Mouse (Mus musculus): Measurements from ENCODE around the gene Hmx1. TPM values are rescaled to one million over a fixed set of nuclear protein-coding genes. Genes with fewer than 3 reads are reported as not detected.
A peak's percentile ranks its signal among the peaks of the same experiment; 100 is the strongest.

Gene Hmx1
- polyA plus RNA-seq (2012; rRNA removed) = not detected in 2 replicates

- no peak for DNase-seq (ENCODE audit: low read depth, low spot score)
- WGBS = 2% methylated on average over 62 of the region's 71 CpGs
Observed at GRCm38 (mm10) chr5:35388491-35389111, at the start of gene Hmx1. Gene Hmx1 (plus strand): TSS chr5:35389108.

GRCm38 (mm10) chr5:35345084-35345483 lies 43.8 kb upstream of the Hmx1 start:
- 61% methylated on average over 3 of the region's 3 CpGs for WGBS
- no peak for DNase-seq (ENCODE audit: low read depth, low spot score)

GRCm38 (mm10) chr5:35348794-35349193 lies 40.1 kb upstream of the Hmx1 start:
- no peak for DNase-seq (ENCODE audit: low read depth, low spot score)
- 16% methylated on average over 3 of the region's 3 CpGs for WGBS

- no peak for DNase-seq (ENCODE audit: low read depth, low spot score)
- 38% methylated on average over 9 of the region's 9 CpGs for WGBS
Observed at GRCm38 (mm10) chr5:35357544-35358440, 31.1 kb upstream of the Hmx1 start.

GRCm38 (mm10) chr5:35361570-35362284 lies 27.2 kb upstream of the Hmx1 start:
- peak; percentile 55 for DNase-seq (ENCODE audit: low read depth, low spot score)
- 48% methylated on average over 8 of the region's 8 CpGs for WGBS

- no peak for DNase-seq (ENCODE audit: low read depth, low spot score)
- WGBS = 24% methylated on average over 20 of the region's 20 CpGs
Observed at GRCm38 (mm10) chr5:35366241-35367032, 22.5 kb upstream of the Hmx1 start.

- WGBS = 62% methylated on average over 6 of the region's 6 CpGs
- DNase-seq (ENCODE audit: low read depth, low spot score) = no peak
Observed at GRCm38 (mm10) chr5:35368916-35369315, 20.0 kb upstream of the Hmx1 start.

- WGBS = 75% methylated on average over 2 of the region's 2 CpGs
Observed at GRCm38 (mm10) chr5:35379066-35379465, 9.8 kb upstream of the Hmx1 start.

GRCm38 (mm10) chr5:35379815-35380214 lies 9.1 kb upstream of the Hmx1 start:
- peak; percentile 2 for DNase-seq (ENCODE audit: low read depth, low spot score)
- 2% methylated on average over 4 of the region's 4 CpGs for WGBS

More at GRCm38 (mm10) chr5:35379066-35379465, 9.8 kb upstream of the Hmx1 start:
- no peak for DNase-seq (ENCODE audit: low read depth, low spot score)

GRCm38 (mm10) chr5:35387834-35388490 lies 946 bp upstream of the Hmx1 start:
- 6% methylated on average over 38 of the region's 38 CpGs for WGBS
- DNase-seq (ENCODE audit: low read depth, low spot score) = no peak

- WGBS = 10% methylated on average over 11 of the region's 11 CpGs
- DNase-seq (ENCODE audit: low read depth, low spot score) = no peak
Observed at GRCm38 (mm10) chr5:35389441-35389840, 533 bp downstream of the Hmx1 start.

GRCm38 (mm10) chr5:35389915-35390314 lies 1.0 kb downstream of the Hmx1 start:
- 16% methylated on average over 3 of the region's 3 CpGs for WGBS

GRCm38 (mm10) chr5:35390848-35391655 lies 2.1 kb downstream of the Hmx1 start:
- 4% methylated on average over 22 of the region's 22 CpGs for WGBS
- no peak for DNase-seq (ENCODE audit: low read depth, low spot score)

More at GRCm38 (mm10) chr5:35389915-35390314, 1.0 kb downstream of the Hmx1 start:
- no peak for DNase-seq (ENCODE audit: low read depth, low spot score)

GRCm38 (mm10) chr5:35391656-35392333 lies 2.9 kb downstream of the Hmx1 start:
- WGBS = 1% methylated on average over 88 of the region's 88 CpGs
- no peak for DNase-seq (ENCODE audit: low read depth, low spot score)

- no peak for DNase-seq (ENCODE audit: low read depth, low spot score)
- WGBS = under 1% methylated on average over 37 of the region's 37 CpGs
Observed at GRCm38 (mm10) chr5:35392334-35392695, 3.4 kb downstream of the Hmx1 start.

GRCm38 (mm10) chr5:35395566-35396440 lies 6.9 kb downstream of the Hmx1 start:
- DNase-seq (ENCODE audit: low read depth, low spot score) = no peak
- 8% methylated on average over 9 of the region's 9 CpGs for WGBS

Data from large intestine, adult 2 months (tissue).